In genomic region chr8:37398957-37399356, GRCm38 (mm10) we compare ENCODE assay signal across 28 mouse cellular contexts.
A peak's percentile ranks its signal among the peaks of the same experiment; 100 is the strongest.
DNase-seq lines count a peak whose midpoint lies in the region; ATAC-seq and TF ChIP-seq lines count a peak whose summit lies in the region.
"Had no signal": no experiment of that assay in that cellular context is flagged by ENCODE, and none has a peak within 500 bp of the region (broad histone marks: within the 10 kb centered on the region; RNA-seq: fewer than 3 reads in every experiment).

No protein-coding gene starts in this region.

- no peaks in the 10 kb centered on the region for H3K9me3 ChIP-seq in hindbrain, embryonic 15.5 days
- no peaks in the 10 kb centered on the region for H3K9me3 ChIP-seq in hindbrain, embryonic 14.5 days (ENCODE audit: control insufficient read depth, low read length)
- H3K9me3 ChIP-seq in midbrain, embryonic 12.5 days, result no peaks in the 10 kb centered on the region
- no peaks in the 10 kb centered on the region for H3K9me3 ChIP-seq in midbrain, embryonic 16.5 days (replicated peaks; ENCODE audit: control insufficient read depth, low read length, poor library complexity, severe bottlenecking)
- H3K9me3 ChIP-seq in midbrain, postnatal 0 days (ENCODE audit: low read length), result no peaks in the 10 kb centered on the region
- H3K9me3 ChIP-seq: embryonic facial prominence, embryonic 10.5 days; embryonic facial prominence, embryonic 13.5 days; forebrain, embryonic 13.5 days; G1E; hindbrain, embryonic 13.5 days had no signal

- 77% methylated on average over 2 of the region's 2 CpGs for WGBS in hindbrain, embryonic 15.5 days
- WGBS in hindbrain, embryonic 14.5 days, result 67% methylated on average over 2 of the region's 2 CpGs
- 88% methylated on average over 2 of the region's 2 CpGs for WGBS in midbrain, embryonic 12.5 days
- 70% methylated on average over 2 of the region's 2 CpGs for WGBS in midbrain, embryonic 16.5 days
- 66% methylated on average over 2 of the region's 2 CpGs for WGBS in midbrain, postnatal 0 days

- H3K4me1 ChIP-seq in hindbrain, embryonic 15.5 days (replicated peaks), result no peaks in the 10 kb centered on the region
- no peaks in the 10 kb centered on the region for H3K4me1 ChIP-seq in hindbrain, embryonic 14.5 days (replicated peaks; ENCODE audit: control insufficient read depth, insufficient read depth, low read length)
- H3K4me1 ChIP-seq in midbrain, embryonic 12.5 days, result no peaks in the 10 kb centered on the region
- no peaks in the 10 kb centered on the region for H3K4me1 ChIP-seq in midbrain, embryonic 16.5 days (ENCODE audit: control insufficient read depth, insufficient read depth, low read length)
- no peaks in the 10 kb centered on the region for H3K4me1 ChIP-seq in midbrain, postnatal 0 days (ENCODE audit: insufficient read depth, low read length)
- H3K4me1 ChIP-seq: embryonic facial prominence, embryonic 10.5 days; embryonic facial prominence, embryonic 13.5 days; forebrain, embryonic 13.5 days; hindbrain, embryonic 13.5 days had no signal

- ATAC-seq in hindbrain, embryonic 15.5 days (ENCODE audit: low FRiP score, low read depth), result peak; percentile 63; the same call in 1 of the 2 replicates
- no peak for ATAC-seq in hindbrain, embryonic 14.5 days (ENCODE audit: low FRiP score)
- ATAC-seq in midbrain, embryonic 12.5 days (ENCODE audit: low FRiP score, low read depth), result peak; percentile 62; the same call in 1 of the 2 replicates
- no peak for ATAC-seq in midbrain, embryonic 16.5 days
- ATAC-seq in midbrain, postnatal 0 days (ENCODE audit: low FRiP score), result no peak
- ATAC-seq: forebrain, embryonic 13.5 days; forebrain, postnatal 0 days; Patski had no signal

- H3K27me3 ChIP-seq in hindbrain, embryonic 15.5 days, result no peaks in the 10 kb centered on the region
- H3K27me3 ChIP-seq in hindbrain, embryonic 14.5 days (ENCODE audit: control insufficient read depth, insufficient read depth, low read length), result no peaks in the 10 kb centered on the region
- H3K27me3 ChIP-seq in midbrain, embryonic 12.5 days, result no peaks in the 10 kb centered on the region
- no peaks in the 10 kb centered on the region for H3K27me3 ChIP-seq in midbrain, embryonic 16.5 days (ENCODE audit: control insufficient read depth, insufficient read depth, low read depth, low read length)
- H3K27me3 ChIP-seq in midbrain, postnatal 0 days (ENCODE audit: insufficient read depth, low read length), result no peaks in the 10 kb centered on the region
- H3K27me3 ChIP-seq: CH12.LX; embryonic facial prominence, embryonic 13.5 days; forebrain, embryonic 13.5 days; hindbrain, embryonic 13.5 days; Patski had no signal

- DNase-seq in hindbrain, embryonic 14.5 days (ENCODE audit: low spot score), result no peak
- peak; percentile 24 for DNase-seq in brain, embryonic 14.5 days (ENCODE audit: low read depth)
- DNase-seq in midbrain, postnatal 0 days (ENCODE audit: low spot score), result peak; percentile 26
- no peak for DNase-seq in ovary, postnatal 36 days (ENCODE audit: low spot score)
- DNase-seq: adrenal gland, adult 2 months; adrenal gland, postnatal 14 days; B cell, adult 2 months; cerebellum, adult 11-12 months; cerebellum, adult 8-10 months; cerebellum, postnatal 10 days; cerebellum, postnatal 36 days; embryo, embryonic 11 days; forebrain, postnatal 0 days; gastrocnemius, adult 2 months; gastrocnemius, postnatal 14 days; heart, adult 11 months had no signal

- TF ChIP-seq POLR2A in brain, embryonic 14.5 days (IDR thresholded peaks at IDR 0.05; ENCODE audit: borderline replicate concordance, extremely low read depth, insufficient read depth, insufficient read length, poor library complexity, severe bottlenecking), result no peak

- no peak overlapping the region for H3K4me2 ChIP-seq in hindbrain, embryonic 15.5 days
- H3K4me2 ChIP-seq in hindbrain, embryonic 14.5 days (replicated peaks), result no peak overlapping the region
- H3K4me2 ChIP-seq in midbrain, embryonic 12.5 days (replicated peaks), result no peak overlapping the region
- H3K4me2 ChIP-seq in midbrain, embryonic 16.5 days (ENCODE audit: low read length), result no peak overlapping the region
- H3K4me2 ChIP-seq in midbrain, postnatal 0 days (ENCODE audit: low read depth, low read length, poor library complexity, severe bottlenecking), result no peak overlapping the region
- H3K4me2 ChIP-seq: embryonic facial prominence, embryonic 13.5 days; forebrain, embryonic 13.5 days; heart, embryonic 11.5 days; hindbrain, embryonic 13.5 days had no signal

- H3K27ac ChIP-seq in hindbrain, embryonic 15.5 days (replicated peaks), result no peak overlapping the region
- no peak overlapping the region for H3K27ac ChIP-seq in hindbrain, embryonic 14.5 days
- no peak overlapping the region for H3K27ac ChIP-seq in midbrain, embryonic 12.5 days (replicated peaks)
- no peak overlapping the region for H3K27ac ChIP-seq in midbrain, embryonic 16.5 days (ENCODE audit: low read length)
- H3K27ac ChIP-seq in midbrain, postnatal 0 days (ENCODE audit: low read depth, low read length), result no peak overlapping the region
- H3K27ac ChIP-seq: embryonic facial prominence, embryonic 10.5 days; embryonic facial prominence, embryonic 13.5 days; forebrain, embryonic 13.5 days; gastrocnemius, adult 2 months; hindbrain, embryonic 13.5 days had no signal

- H3K36me3 ChIP-seq in hindbrain, embryonic 15.5 days, result no peaks in the 10 kb centered on the region
- no peaks in the 10 kb centered on the region for H3K36me3 ChIP-seq in hindbrain, embryonic 14.5 days (replicated peaks; ENCODE audit: control insufficient read depth, insufficient read depth)
- no peaks in the 10 kb centered on the region for H3K36me3 ChIP-seq in midbrain, embryonic 12.5 days
- H3K36me3 ChIP-seq in midbrain, embryonic 16.5 days (ENCODE audit: control insufficient read depth, insufficient read depth, low read length), result no peaks in the 10 kb centered on the region
- no peaks in the 10 kb centered on the region for H3K36me3 ChIP-seq in midbrain, postnatal 0 days (ENCODE audit: insufficient read depth, low read length)
- H3K36me3 ChIP-seq: embryonic facial prominence, embryonic 10.5 days; embryonic facial prominence, embryonic 13.5 days; G1E; hindbrain, embryonic 13.5 days had no signal

- no peak overlapping the region for H3K9ac ChIP-seq in hindbrain, embryonic 15.5 days
- H3K9ac ChIP-seq in hindbrain, embryonic 14.5 days, result no peak overlapping the region
- no peak overlapping the region for H3K9ac ChIP-seq in midbrain, embryonic 12.5 days (replicated peaks)
- no peak overlapping the region for H3K9ac ChIP-seq in midbrain, embryonic 16.5 days (ENCODE audit: low read depth, low read length)
- H3K9ac ChIP-seq in midbrain, postnatal 0 days (replicated peaks; ENCODE audit: low read length, poor library complexity, severe bottlenecking), result no peak overlapping the region
- H3K9ac ChIP-seq: embryonic facial prominence, embryonic 13.5 days; forebrain, embryonic 13.5 days; forebrain, postnatal 0 days; hindbrain, embryonic 13.5 days had no signal

- no peak overlapping the region for H3K4me3 ChIP-seq in hindbrain, embryonic 15.5 days
- no peak overlapping the region for H3K4me3 ChIP-seq in hindbrain, embryonic 14.5 days (replicated peaks; ENCODE audit: low read length)
- no peak overlapping the region for H3K4me3 ChIP-seq in midbrain, embryonic 12.5 days
- no peak overlapping the region for H3K4me3 ChIP-seq in midbrain, embryonic 16.5 days (ENCODE audit: low read depth, low read length)
- no peak overlapping the region for H3K4me3 ChIP-seq in midbrain, postnatal 0 days (ENCODE audit: low read depth, low read length)
- H3K4me3 ChIP-seq: embryonic facial prominence, embryonic 10.5 days; embryonic facial prominence, embryonic 13.5 days; erythroblast, embryonic 14.5 days; forebrain, embryonic 13.5 days; gastrocnemius, adult 2 months; hindbrain, embryonic 13.5 days had no signal

- TF ChIP-seq CTCF in brain, embryonic 14.5 days (IDR thresholded peaks at IDR 0.05; ENCODE audit: borderline replicate concordance, extremely low read depth, insufficient read depth, insufficient read length), result no peak
- TF ChIP-seq CTCF in midbrain, postnatal 0 days (IDR thresholded peaks at IDR 0.05), result no peak

Comparison
In these comparisons a context has a peak if more than half of its experiments do, and no peak if none do; other contexts are left out.
1. ATAC-seq: peak in hindbrain, embryonic 15.5 days (single experiment) and midbrain, embryonic 12.5 days (single experiment); none in hindbrain, embryonic 14.5 days (single experiment), midbrain, embryonic 16.5 days (single experiment) and midbrain, postnatal 0 days (single experiment).
2. DNase-seq: peak in brain, embryonic 14.5 days (single experiment) and midbrain, postnatal 0 days (single experiment); none in hindbrain, embryonic 14.5 days (single experiment) and ovary, postnatal 36 days (single experiment).